Mouse (Mus musculus) lung, embryonic 16.5 days (tissue): ENCODE data around the gene A230072I06Rik. TPM values are rescaled to one million over a fixed set of nuclear protein-coding genes. Genes with fewer than 3 reads are reported as not detected.

Experiments
- ATAC-seq: fragments of 200-750 bp; cut with Nextera tagmentation; 2 replicates; pipeline ENCODE4 v1.8.0; 2017; ENCODE audit warnings: low read depth, mild to moderate bottlenecking, moderate library complexity
- H3K27ac ChIP-seq: fragments of 300-500 bp; sonication (generic); 2 replicates; pipeline ENCODE4 v1.5.1; 2014; ENCODE audit warnings: mild to moderate bottlenecking, control low read depth, low read length
- H3K27me3 ChIP-seq: fragments of 300-500 bp; sonication (generic); 2 replicates; pipeline ENCODE4 v1.6.1; 2014; ENCODE audit warnings: low read depth, low read length, mixed read lengths; ENCODE audit not compliant: control insufficient read depth, insufficient read depth
- H3K36me3 ChIP-seq: fragments of 300-500 bp; sonication (generic); 2 replicates; pipeline ENCODE4 v1.6.1; 2014; ENCODE audit warnings: low read length; ENCODE audit not compliant: control insufficient read depth, insufficient read depth
- H3K4me1 ChIP-seq: fragments of 300-500 bp; sonication (generic); replicated peaks from 2 replicates; pipeline ENCODE4 v1.6.1; 2014; ENCODE audit warnings: low read length, mixed read lengths; ENCODE audit not compliant: control insufficient read depth, insufficient read depth
- H3K4me2 ChIP-seq: fragments of 300-500 bp; sonication (generic); 2 replicates; pipeline ENCODE4 v1.6.1; 2014; ENCODE audit warnings: low read depth, low read length, control low read depth
- H3K4me3 ChIP-seq: fragments of 300-500 bp; sonication (generic); 2 replicates; pipeline ENCODE4 v1.5.1; 2014; ENCODE audit warnings: mild to moderate bottlenecking, low read length, control low read depth
- H3K9ac ChIP-seq: fragments of 300-500 bp; sonication (generic); 2 replicates; pipeline ENCODE4 v1.6.1; 2014; ENCODE audit warnings: low read length, control low read depth
- H3K9me3 ChIP-seq: fragments of 300-500 bp; sonication (generic); 2 replicates; pipeline ENCODE4 v1.6.1; 2016; ENCODE audit warnings: low read length; ENCODE audit not compliant: control insufficient read depth
- WGBS: fragments of 180-500 bp; shearing (Covaris S2); extraction: QIAGEN DNeasy Blood & Tissue Kit; methylation state at CpG from one replicate; pipeline ENCODE4 v1.1.7; 2014; 5-methylcytosine and 5-hydroxymethylcytosine counted together
- polyA plus RNA-seq: library from polyadenylated mRNA; unstranded; fragments of >200 nt; fragmentation: Nextera tagmentation; extraction: Ambion mirVana; gene quantifications from 2 replicates; pipeline ENCODE4 v1.2.1, GENCODE M21; 2015

Gene A230072I06Rik
- not detected in 2 replicates for polyA plus RNA-seq

DNA sequence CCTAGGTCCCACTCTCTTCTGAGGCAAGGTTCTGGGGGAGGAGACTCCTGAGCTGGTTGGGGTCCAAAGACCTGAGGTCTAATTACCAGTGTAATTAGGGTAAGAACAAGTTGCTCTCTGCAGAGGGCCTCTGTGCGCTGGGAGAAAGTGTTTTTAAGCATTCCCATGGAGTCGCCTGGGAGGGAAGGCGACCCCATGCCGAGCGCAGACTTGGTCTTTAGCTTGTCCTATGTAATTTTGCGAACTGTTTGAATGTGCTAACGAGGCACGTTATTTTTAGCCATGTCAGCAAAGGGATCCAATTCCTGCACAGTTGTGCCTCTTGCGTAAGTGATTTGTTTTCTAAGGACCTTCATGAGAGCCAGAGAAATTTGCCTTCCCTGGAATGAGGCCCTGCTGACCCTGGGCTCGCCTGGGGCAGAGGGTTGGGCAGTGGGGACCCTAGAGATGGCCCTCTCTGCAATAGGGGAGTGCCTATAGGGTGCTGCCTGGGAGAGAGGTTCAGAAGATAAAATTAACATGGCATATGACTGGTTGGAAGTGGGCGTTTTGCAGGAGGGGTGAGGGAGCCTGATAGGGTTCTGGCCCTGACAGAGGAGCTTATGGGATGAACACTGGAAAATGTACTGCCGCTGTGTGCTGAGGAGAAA lies at the start of gene A230072I06Rik:
A230072I06Rik (plus strand) TSS at position 157 of the 650 bp plus-strand sequence.
- Histone ChIP-seq H3K9me3 (no peaks in the 10 kb centered on the region), H3K36me3 (no peaks in the 10 kb centered on the region), H3K4me3 (no peak within 1 kb of the TSS), H3K27ac (peak within 1 kb of the TSS; percentile 58; the same call in 1 of the 2 replicates), H3K4me2 (no peak within 1 kb of the TSS), H3K4me1 (peaks cover 18% of the 10 kb centered on the region), H3K9ac (peak within 1 kb of the TSS; percentile 22; the same call in 1 of the 2 replicates), H3K27me3 (no peaks in the 10 kb centered on the region)
- WGBS, result 53% methylated on average over 12 of the region's 12 CpGs
- peak; percentile 65; the same call in 1 of the 2 replicates for ATAC-seq

DNA sequence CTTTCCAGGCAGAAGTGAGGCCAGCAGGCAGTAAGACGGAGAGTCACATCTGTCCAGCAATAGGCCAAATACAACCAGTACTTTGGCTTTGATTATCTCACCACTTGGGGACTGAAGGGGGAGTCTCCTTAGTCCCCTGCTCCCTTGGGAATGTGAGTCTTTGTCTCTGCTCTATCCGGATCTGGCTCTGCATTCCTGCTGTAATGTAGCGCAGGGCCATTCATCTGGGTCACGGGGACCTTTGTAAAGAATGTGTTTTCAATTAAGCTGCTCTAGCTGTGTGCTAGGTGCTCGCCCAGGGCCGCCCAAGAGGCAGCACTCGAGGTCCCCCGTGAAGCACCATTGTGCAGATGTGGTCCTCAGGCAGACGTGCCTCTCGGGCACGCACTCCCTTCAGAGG lies 44.6 kb upstream of the A230072I06Rik start:
- no peak overlapping the region for H3K9ac ChIP-seq
- no peak for ATAC-seq
- H3K4me3 ChIP-seq, result no peak overlapping the region
- no peak overlapping the region for H3K27ac ChIP-seq
- no peaks in the 10 kb centered on the region for H3K9me3 ChIP-seq
- H3K4me1 ChIP-seq, result no peaks in the 10 kb centered on the region
- no peaks in the 10 kb centered on the region for H3K36me3 ChIP-seq
- no peaks in the 10 kb centered on the region for H3K27me3 ChIP-seq
- WGBS, result 45% methylated on average over 11 of the region's 11 CpGs
- H3K4me2 ChIP-seq, result no peak overlapping the region

DNA sequence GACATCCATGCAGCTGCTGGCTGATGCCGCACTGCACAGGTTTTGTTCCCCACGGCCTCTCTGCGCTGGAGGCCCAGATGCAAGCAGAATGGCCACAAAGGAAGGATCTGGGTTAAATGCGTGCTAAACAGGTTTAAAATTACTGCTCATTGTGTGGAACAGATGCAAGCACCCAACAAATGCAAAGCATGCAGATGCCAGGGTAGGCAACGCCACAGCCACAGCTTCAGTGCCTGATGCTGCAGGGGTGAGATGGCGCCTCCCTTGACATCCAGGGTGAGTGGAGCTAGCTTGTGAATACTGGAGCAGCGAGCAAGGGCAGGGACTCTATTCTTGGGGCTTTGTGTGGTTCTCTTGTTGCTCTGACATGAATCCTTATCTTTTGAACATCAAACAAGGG lies 39.8 kb upstream of the A230072I06Rik start:
- Histone ChIP-seq H3K36me3 (no peaks in the 10 kb centered on the region), H3K9me3 (no peaks in the 10 kb centered on the region), H3K4me1 (no peaks in the 10 kb centered on the region), H3K4me3 (no peak overlapping the region), H3K4me2 (no peak overlapping the region), H3K27ac (no peak overlapping the region), H3K9ac (no peak overlapping the region), H3K27me3 (no peaks in the 10 kb centered on the region)
- 79% methylated on average over 7 of the region's 7 CpGs for WGBS
- no peak for ATAC-seq

DNA sequence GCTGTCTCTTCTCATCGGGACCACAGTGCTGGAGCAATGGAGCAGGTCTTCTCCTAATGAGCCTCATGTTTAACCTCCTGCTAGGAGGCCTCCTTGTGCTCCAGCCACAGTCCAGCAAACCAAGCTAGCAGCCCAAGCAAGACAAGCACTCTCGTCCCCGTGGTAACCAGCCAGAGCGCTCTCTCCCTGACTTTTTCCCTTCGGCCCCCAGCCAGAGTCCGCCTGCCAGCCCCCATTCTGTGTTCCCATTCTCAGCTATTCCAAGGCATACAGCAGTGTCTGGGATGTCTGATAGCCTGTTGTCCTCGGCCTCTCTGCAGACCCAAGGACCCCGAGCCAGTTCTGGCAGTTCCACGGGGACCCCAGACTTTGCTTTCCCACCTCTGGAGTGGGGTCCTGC lies 38.5 kb upstream of the A230072I06Rik start:
- no peak overlapping the region for H3K4me3 ChIP-seq
- H3K9ac ChIP-seq, result no peak overlapping the region
- H3K27ac ChIP-seq, result no peak overlapping the region
- 58% methylated on average over 9 of the region's 9 CpGs for WGBS
- no peak for ATAC-seq
- H3K27me3 ChIP-seq, result no peaks in the 10 kb centered on the region
- H3K9me3 ChIP-seq, result no peaks in the 10 kb centered on the region
- H3K4me1 ChIP-seq, result no peaks in the 10 kb centered on the region
- H3K36me3 ChIP-seq, result no peaks in the 10 kb centered on the region
- no peak overlapping the region for H3K4me2 ChIP-seq

DNA sequence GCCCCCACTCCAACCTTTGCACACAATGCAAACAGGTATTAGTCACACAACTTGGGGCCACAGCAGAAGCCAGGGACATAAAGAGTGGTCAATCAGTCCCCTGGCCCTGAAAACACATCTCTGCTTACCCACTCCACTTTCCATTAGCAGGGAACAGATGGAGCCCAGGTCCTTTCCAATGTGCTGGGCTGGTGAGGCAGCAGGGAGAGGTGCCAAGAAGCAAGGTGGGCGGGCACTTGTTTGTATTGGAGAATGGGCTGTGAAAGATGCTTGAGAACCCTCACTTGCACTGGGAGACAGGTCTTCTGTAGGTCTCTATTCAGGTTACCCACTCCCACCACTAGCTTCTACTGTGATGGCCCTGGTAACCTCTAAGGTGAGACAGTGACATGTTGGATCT lies 34.9 kb upstream of the A230072I06Rik start:
- Histone ChIP-seq H3K4me1 (no peaks in the 10 kb centered on the region), H3K27me3 (no peaks in the 10 kb centered on the region), H3K9me3 (no peaks in the 10 kb centered on the region), H3K9ac (no peak overlapping the region), H3K4me3 (no peak overlapping the region), H3K36me3 (no peaks in the 10 kb centered on the region), H3K4me2 (no peak overlapping the region), H3K27ac (no peak overlapping the region)
- no peak for ATAC-seq
- 44% methylated on average over 1 of the region's 1 CpGs for WGBS

DNA sequence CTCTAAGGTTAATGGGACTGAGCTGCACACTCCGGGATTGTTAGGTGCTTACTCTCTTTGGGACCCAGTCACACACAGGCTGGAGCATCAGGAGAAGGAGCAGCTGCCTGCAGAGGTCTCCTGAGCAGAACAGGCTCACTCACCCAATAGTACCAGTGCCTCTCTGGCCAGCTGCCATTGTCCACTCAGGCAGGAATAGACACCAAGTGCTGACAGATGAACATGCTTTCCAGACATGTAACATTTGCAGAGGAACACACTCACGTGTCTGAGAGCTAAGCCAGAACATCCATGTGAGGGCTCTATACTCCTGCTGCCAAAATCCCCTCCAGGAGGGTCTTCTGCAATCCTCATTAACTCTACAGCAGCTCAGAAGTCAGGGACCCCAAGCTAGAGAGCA lies 18.7 kb upstream of the A230072I06Rik start:
- H3K36me3 ChIP-seq, result no peaks in the 10 kb centered on the region
- no peak overlapping the region for H3K27ac ChIP-seq
- ATAC-seq, result peak; percentile 38; the same call in 1 of the 2 replicates
- H3K9me3 ChIP-seq, result no peaks in the 10 kb centered on the region
- no peaks in the 10 kb centered on the region for H3K27me3 ChIP-seq
- H3K4me1 ChIP-seq, result no peaks in the 10 kb centered on the region; the same call in 1 of the 2 replicates
- WGBS, result 53% methylated on average over 2 of the region's 2 CpGs
- H3K4me2 ChIP-seq, result no peak overlapping the region
- H3K4me3 ChIP-seq, result no peak overlapping the region
- no peak overlapping the region for H3K9ac ChIP-seq

DNA sequence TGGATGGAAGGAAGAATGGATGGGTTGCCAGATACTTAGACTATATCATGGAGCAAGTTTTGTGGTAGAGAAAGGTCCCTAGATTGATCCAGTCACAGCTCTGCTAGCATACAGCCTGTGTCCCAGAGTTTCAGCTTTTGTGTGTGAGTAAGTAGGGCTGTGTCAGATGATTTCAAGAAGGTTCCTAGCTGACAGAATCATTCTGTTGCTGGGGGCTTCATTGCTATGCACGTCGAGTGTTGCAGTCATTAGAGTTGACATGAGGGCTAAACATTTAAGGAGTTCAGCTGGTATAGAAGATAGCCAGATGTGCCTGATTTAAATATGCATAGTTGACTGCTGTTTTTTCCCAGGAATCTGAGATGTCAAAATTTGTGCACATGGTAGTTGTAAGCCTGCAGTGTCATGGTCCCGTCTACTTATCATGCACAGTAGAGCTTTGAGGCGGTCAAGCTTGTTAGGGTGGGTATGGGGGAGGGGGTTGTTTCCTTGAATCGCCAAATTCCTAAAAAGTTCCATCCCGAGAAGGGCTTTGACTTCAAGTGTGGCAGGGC lies 18.1 kb upstream of the A230072I06Rik start:
- Histone ChIP-seq H3K27ac (no peak overlapping the region), H3K9me3 (no peaks in the 10 kb centered on the region), H3K27me3 (no peaks in the 10 kb centered on the region), H3K4me1 (no peaks in the 10 kb centered on the region; the same call in 1 of the 2 replicates), H3K4me3 (no peak overlapping the region), H3K4me2 (no peak overlapping the region), H3K9ac (no peak overlapping the region), H3K36me3 (no peaks in the 10 kb centered on the region)
- 51% methylated on average over 6 of the region's 6 CpGs for WGBS
- ATAC-seq, result peak; percentile 62

DNA sequence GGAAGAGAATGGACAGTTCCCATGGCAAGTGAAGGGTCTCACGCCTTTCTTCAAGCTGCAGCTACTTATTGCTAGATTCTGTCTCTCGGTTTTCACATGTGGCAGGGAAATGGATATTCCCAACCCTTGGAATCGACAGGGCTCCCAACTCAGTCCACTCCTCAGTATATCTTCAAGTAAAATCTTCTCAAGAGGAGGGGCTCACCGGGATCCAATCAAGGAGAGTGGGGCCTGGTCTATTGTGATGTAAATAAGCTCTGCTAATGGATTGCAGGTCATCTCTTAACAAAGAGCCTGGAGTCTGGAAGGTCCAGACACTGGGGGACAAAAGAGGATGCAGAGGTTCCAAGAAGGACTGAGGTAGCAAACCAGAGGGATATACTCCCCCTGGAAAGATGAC lies 17.1 kb upstream of the A230072I06Rik start:
- Histone ChIP-seq H3K9me3 (no peaks in the 10 kb centered on the region), H3K27ac (no peak overlapping the region), H3K36me3 (no peaks in the 10 kb centered on the region), H3K9ac (no peak overlapping the region), H3K4me2 (no peak overlapping the region), H3K4me1 (no peaks in the 10 kb centered on the region; the same call in 1 of the 2 replicates), H3K4me3 (no peak overlapping the region), H3K27me3 (no peaks in the 10 kb centered on the region)
- ATAC-seq, result no peak
- 55% methylated on average over 4 of the region's 4 CpGs for WGBS

DNA sequence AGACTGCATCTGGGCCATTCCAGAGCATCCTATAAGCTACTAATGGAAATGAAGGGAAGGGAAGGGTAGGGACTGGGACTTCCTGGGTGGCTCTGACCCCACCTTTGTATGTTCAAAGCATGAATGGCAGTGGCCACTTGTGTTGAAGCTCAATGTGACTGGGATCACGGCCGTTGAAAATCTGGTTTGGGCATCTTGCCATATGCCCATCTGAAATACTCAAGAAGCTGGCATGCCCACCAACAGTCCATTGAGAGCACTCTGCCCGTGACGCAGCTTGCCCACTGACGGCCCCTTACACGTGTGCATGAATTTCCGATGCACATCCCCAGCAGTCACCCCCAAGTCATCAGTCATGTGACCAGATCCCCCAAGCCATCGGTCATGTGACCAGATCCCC lies 13.6 kb upstream of the A230072I06Rik start:
- ATAC-seq, result no peak
- no peaks in the 10 kb centered on the region for H3K9me3 ChIP-seq

More for the DNA sequence above, 13.6 kb upstream of the A230072I06Rik start:
- no peak overlapping the region for H3K4me3 ChIP-seq
- H3K27ac ChIP-seq, result no peak overlapping the region
- no peak overlapping the region for H3K9ac ChIP-seq
- no peak overlapping the region for H3K4me2 ChIP-seq
- no peaks in the 10 kb centered on the region for H3K36me3 ChIP-seq
- no peaks in the 10 kb centered on the region for H3K27me3 ChIP-seq
- 95% methylated on average over 8 of the region's 8 CpGs for WGBS
- no peaks in the 10 kb centered on the region for H3K4me1 ChIP-seq
